Mouse (Mus musculus): ENCODE measurements around the gene Olfr645.

- TF ChIP-seq POLR2A (IDR thresholded peaks at IDR 0.05; ENCODE audit: borderline replicate concordance, insufficient read depth, low read length) (no peak), CTCF (IDR thresholded peaks at IDR 0.05; ENCODE audit: borderline replicate concordance, insufficient read depth, low read depth, low read length) (no peak)
Observed at GRCm38 (mm10) chr7:104050745-104051144, 34.5 kb downstream of the Olfr645 start.

Measured in cerebellum, adult 2 months (tissue).